Mouse (Mus musculus) olfactory bulb, adult 2 months (tissue): Measurements from ENCODE around the gene Gls2.

Experiments
- CTCF ChIP-seq: fragments of 200-500 bp; IDR thresholded peaks from 2 replicates; pipeline ENCODE4 v1.5.1; 2012; ENCODE audit warnings: low read depth, mild to moderate bottlenecking, low read length, moderate library complexity; ENCODE audit not compliant: insufficient read depth
- POLR2A ChIP-seq: fragments of 200-500 bp; IDR thresholded peaks from 2 replicates; pipeline ENCODE4 v1.6.1; 2012; ENCODE audit warnings: mild to moderate bottlenecking, low read depth, low read length, moderate library complexity; ENCODE audit not compliant: insufficient read depth

DNA sequence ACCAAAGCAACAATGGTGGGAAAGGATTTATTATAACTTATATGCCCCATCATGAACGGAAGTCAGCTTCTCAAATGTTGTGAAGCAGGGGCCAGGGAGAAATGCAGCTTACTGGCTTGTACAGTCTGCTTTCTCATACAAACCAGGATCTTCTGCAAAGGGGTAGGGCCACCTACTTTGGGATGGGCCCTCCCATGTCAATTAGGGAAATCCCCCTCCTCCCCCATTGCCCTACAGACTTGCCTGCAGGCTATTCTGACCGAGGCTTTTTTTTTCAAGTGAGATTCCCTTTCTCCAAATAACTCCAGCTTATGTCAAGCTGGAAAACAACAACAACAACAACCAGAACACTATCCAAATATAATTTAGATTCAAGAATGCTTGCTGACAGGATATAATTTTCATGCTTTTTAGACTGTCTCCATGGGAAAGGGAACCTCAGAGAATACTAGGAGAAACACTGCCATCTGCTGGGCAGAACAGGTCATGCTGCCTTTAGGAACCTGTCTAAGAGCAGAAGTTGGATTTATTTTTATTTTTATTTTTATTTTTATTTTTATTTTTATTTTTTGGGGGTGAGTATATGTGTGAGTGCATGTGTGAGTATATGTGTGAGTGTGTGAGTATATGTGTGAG is 5.9 kb upstream of the Gls2 start:
- no peak for TF ChIP-seq CTCF
- no peak for TF ChIP-seq POLR2A
